Mouse (Mus musculus) monocyte, adult 5-6 weeks (primary cell): ENCODE data around the gene Prpf3. TPM values are rescaled to one million over a fixed set of nuclear protein-coding genes. Genes with fewer than 3 reads are reported as not detected.
"Not testable (repeated sequence)": the region's sequence is repeated elsewhere in the genome, so short reads cannot be mapped to it uniquely, and the experiment has no call there.

Experiments
- ATAC-seq: fragments of 153-309, 156-312 bp; replicated peaks from 2 replicates; pipeline ENCODE4 v1.8.0; 2017; ENCODE audit warnings: mild to moderate bottlenecking; ENCODE audit not compliant: low TSS enrichment, insufficient number of reproducible peaks, severe bottlenecking, poor library complexity, low FRiP score
- total RNA-seq: library from RNA; stranded (forward); fragments of 200-1000, 200-491, 200-594 nt; gene quantifications from 3 replicates; pipeline ENCODE4 v1.2.3, GENCODE M21; 2017

Gene Prpf3
- total RNA-seq, 1 experiment from 2014 or later = 30.1 TPM

- ATAC-seq = no peak
Observed at GRCm38 (mm10) chr3:95882816-95883425, 27.2 kb upstream of the Prpf3 start.

- ATAC-seq = peak; percentile 97
Observed at GRCm38 (mm10) chr3:95881979-95882815, 26.5 kb upstream of the Prpf3 start, which contains the start of gene Ciart. Gene Ciart (minus strand): TSS chr3:95882251.

GRCm38 (mm10) chr3:95879063-95879462 lies 23.4 kb upstream of the Prpf3 start:
- ATAC-seq = no peak

GRCm38 (mm10) chr3:95872048-95872447 lies 16.4 kb upstream of the Prpf3 start:
- ATAC-seq = no peak

GRCm38 (mm10) chr3:95871392-95871867 lies 15.7 kb upstream of the Prpf3 start, which contains the start of gene Mrps21:
Gene Mrps21 (minus strand): TSS chr3:95871519.
- peak; percentile 97 for ATAC-seq

- no peak for ATAC-seq
Observed at GRCm38 (mm10) chr3:95870976-95871375, 15.3 kb upstream of the Prpf3 start.

GRCm38 (mm10) chr3:95867408-95867807 lies 11.7 kb upstream of the Prpf3 start:
- no peak for ATAC-seq

- ATAC-seq = no peak
Observed at GRCm38 (mm10) chr3:95866071-95866470, 10.4 kb upstream of the Prpf3 start.

GRCm38 (mm10) chr3:95865571-95865970 lies 9.9 kb upstream of the Prpf3 start:
- no peak for ATAC-seq

GRCm38 (mm10) chr3:95865050-95865449 lies 9.4 kb upstream of the Prpf3 start:
- no peak for ATAC-seq

- ATAC-seq = no peak
Observed at GRCm38 (mm10) chr3:95863578-95863977, 7.9 kb upstream of the Prpf3 start.

- ATAC-seq = peak; percentile 85
Observed at GRCm38 (mm10) chr3:95861796-95862195, 6.1 kb upstream of the Prpf3 start.

- no peak for ATAC-seq
Observed at GRCm38 (mm10) chr3:95861216-95861615, 5.5 kb upstream of the Prpf3 start.

- no peak for ATAC-seq
Observed at GRCm38 (mm10) chr3:95860323-95860722, 4.6 kb upstream of the Prpf3 start.

GRCm38 (mm10) chr3:95858278-95858677 lies 2.6 kb upstream of the Prpf3 start:
- not testable (repeated sequence) for ATAC-seq

GRCm38 (mm10) chr3:95857050-95857449 lies 1.4 kb upstream of the Prpf3 start:
- not testable (repeated sequence) for ATAC-seq

GRCm38 (mm10) chr3:95856115-95856514 lies 430 bp upstream of the Prpf3 start:
- ATAC-seq = no peak

- no peak for ATAC-seq
Observed at GRCm38 (mm10) chr3:95851317-95851716, 4.4 kb downstream of the Prpf3 start.

- ATAC-seq = no peak
Observed at GRCm38 (mm10) chr3:95850611-95851010, 5.1 kb downstream of the Prpf3 start.
